Mouse (Mus musculus) layer of hippocampus, postnatal 10 days (tissue): ENCODE results near the gene Pitpnc1. TPM values are rescaled to one million over a fixed set of nuclear protein-coding genes. Genes with fewer than 3 reads are reported as not detected.

Experiments
- DNase-seq, 2 experiments: peaks; one replicate each; pipeline ENCODE4 v3.0.0; 2021; ENCODE audit warnings: low spot score in 2 of 2
- total RNA-seq, 2 experiments: library from RNA; stranded (reverse); gene quantifications; 2 replicates each; pipeline ENCODE4 v1.2.3; 2021

The Pitpnc1 gene
- total RNA-seq, 2 experiments from 2014 or later, result 60.3 to 65.2 TPM

DNA sequence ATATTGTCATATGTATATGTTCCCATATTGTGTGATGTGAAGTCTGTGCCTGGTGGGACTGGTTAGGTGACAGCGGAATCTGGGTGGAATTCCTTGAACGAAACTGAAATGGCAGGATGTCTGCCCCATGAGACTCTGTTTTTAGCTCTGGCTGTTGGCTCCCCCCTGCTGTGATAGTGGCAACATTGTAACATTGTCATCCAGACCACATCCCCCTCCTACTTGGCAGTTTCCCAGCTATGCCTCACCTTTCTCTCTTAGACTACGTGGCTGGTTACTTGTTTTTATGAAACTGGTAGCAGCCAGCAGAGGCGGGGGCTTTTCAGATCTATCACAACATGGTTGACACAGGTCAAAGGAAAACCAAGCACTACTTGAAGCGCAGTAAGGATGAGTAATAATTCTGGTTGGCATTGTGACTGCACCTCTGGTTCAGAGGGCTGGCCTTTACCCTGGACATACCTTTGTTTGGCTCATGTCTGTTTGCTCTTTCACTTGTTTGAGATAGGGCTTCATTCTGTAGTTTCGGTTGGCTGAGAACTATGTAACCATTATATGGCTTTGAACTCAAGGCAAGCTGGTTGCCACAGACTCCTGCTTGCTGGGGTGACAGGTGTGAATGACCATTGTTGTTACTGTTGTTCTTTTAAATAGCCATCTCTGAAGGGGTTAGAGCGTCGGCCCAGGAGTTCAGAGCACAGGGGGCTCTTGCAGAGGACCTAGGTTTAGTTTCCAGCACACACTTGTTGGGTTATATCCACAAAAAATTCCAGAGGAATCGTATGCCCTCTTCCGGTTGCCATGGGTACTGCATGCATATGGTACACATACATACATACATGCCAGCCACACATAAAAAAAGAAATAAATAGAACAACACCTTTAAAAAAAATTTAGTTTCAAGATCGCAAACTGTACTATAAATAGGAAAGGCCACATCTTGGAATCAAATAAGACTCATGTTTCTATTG is 183.0 kb downstream of the Pitpnc1 start:
- no peak for DNase-seq

DNA sequence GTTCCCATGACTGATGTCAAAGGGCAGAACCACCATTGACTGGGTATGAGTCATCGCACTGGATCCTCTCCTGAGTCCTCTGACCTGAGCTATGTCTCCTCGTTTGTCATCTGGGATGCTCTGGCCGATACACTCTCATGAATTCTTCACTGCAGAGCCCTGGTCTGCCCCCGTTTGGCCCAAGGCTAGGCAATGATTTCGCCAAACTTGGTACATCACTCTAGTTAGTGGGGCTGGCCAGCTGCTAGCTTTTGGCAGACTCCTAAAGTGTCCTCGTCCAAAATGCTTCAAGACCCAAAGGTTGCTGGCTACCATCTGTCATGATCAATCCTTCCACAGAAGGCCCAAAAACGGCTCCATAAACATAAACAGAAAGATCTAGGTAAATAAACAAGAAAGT is 184.8 kb downstream of the Pitpnc1 start:
- no peak for DNase-seq

DNA sequence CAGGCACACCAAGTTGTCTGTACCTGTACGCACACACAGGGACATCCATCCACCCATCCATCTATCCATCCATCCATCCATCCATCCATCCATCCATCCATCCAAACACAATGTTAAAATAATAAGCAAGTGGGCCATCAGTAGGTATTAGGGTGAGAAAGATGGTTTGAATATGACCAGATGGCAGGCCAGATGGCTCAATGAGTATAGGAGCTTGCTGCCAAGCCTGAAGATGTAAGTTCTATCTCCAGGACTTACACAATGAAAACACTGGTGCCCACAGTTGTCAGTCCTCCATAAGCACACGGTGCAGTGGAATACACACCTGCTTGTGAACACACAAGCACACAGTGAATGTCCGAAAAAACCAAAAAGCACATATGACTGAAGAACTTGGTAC is 186.9 kb downstream of the Pitpnc1 start:
- no peak for DNase-seq

DNA sequence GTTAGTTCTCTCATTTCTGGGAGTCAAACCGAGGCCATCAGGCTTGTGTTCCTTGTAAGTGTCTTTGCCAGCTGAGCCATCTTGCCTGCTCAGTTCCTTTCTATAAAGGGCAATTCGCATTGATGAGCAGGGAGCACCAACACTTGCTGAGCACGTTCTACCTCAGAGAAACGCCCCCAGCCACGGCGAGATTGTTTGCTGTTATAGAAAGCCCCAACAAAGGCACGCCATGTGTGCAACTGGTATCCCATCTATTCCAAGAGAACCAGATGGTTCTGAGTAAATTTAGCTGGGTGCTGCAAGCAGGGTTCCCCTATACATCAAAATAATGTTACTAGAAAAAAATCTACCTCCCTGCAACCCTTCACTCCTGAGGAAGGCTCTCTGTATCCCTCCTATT is 188.0 kb downstream of the Pitpnc1 start:
- no peak for DNase-seq

DNA sequence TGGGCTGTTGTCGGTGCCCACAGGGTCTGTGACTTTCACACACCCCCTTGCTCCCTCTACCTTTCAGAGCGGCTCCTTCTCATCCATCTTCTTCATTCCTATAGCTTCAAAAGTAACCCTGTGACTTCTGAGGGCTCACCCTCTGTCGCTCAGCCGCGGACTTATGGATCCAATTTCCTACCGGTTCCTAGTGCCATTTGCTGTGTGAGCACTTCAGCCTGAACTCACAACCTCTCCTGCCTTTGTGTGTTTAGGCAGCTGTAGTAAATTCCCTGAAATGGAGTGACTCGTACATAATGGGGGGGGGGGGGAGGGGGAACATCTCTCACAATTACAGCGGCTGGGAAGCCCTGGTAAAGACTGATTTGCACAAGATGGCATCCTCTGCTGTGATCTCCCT is 191.2 kb downstream of the Pitpnc1 start:
- no peak for DNase-seq

DNA sequence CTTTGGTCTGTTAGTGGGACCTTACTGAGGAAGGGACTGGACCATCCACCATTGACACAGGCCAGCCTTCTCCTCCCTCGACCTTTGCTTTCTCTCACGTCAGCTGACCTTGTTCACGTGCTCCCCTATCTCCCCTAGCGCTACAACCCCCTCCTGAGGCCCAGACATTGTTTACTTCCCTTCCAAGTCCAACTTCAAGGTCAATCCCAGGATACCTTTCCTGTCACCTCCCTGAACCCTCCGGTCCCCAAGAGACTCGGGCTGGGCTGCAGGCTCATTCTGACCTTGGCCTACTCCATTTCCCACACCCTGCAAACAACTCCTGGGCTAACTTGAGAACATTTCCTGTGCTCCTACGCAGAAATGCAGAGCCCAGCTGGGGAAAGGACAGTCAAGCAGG is 193.6 kb downstream of the Pitpnc1 start:
- no peak for DNase-seq

DNA sequence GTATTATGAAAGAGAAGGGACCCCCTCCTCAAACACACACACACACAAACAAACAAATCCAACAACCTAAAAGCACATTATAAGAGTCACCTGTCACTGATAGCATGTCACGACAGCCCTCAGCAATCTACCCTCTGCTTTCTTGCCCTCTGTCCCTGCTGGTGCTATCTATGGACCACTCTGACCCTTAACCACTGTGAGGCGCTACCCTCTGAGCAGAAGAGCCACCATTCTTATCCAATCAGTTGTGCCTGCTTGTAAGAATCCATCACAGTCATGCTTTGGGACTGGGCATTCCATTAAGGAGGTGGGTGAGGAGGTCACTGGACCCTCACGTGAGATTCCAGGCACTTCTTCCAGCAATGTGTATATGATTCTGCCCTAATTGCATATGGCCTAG is 194.2 kb downstream of the Pitpnc1 start:
- no peak for DNase-seq

DNA sequence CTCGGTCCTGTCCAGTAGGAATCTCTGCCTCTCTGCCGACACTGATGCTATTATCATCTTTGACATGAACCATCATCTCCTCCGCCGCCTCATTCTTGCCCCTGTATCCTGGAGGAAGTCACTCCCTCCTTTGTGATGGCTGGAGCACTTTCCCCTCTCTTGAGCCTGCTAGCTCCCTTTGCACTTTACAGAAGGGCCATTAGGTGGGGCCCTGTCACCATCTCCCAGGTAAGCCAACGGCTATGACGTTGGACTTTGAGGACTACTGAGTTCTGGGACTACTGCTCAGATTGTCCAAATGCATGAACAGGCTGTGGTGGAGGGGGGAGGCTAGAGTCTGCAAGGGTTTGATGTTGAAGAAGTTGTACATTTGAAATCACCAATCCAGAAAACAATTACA is 194.6 kb downstream of the Pitpnc1 start:
- peak in 1 of 2 experiments; percentile 38 for DNase-seq

DNA sequence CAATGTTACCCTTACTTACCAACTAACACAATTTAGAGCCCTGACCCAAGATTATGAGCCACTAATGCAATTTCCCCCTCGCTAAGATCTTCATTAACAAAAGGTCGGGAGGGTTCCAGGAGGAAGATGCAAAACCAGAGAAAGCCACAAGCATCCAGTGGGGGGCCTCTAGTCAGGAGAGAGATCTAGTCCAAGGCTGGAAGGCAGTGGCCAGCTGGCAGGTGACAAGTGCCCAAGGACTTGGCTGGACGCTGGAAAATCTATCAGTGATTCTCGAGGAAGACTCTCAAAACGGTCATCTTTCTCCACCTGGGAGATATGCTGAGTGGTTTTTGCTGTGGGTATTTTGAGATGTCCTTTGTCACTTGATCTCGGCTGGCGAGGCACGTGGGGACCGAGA is 196.3 kb downstream of the Pitpnc1 start:
- DNase-seq, result no peak

DNA sequence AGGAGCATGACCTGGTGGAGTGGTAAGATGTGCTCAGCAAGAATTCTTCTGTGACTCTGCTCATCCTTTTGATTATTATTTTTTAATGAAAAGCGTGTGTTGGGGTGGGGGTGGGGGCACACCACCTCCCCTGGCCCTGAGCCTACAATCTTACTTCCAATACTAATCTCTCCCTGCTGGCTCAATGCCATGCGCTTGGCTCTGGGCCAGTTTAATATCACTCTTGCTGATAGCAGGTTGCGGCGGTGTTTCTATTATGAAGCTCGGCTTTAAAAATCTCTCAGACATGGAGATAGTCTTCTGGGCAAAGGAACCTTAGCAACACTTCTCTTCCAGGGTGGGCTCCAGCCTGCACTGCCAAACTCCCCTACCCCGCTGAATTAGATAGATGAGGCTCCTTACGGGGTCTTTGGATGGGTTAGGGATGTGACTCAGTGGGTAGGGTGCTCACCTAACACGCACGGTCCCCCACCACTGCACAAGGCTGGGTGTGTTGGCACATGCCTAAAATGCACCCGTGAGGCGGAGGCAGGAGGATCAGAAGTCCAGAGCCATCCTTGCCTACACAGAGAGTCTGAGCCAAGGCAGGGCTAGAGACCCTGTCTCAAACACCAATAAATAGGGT is 198.0 kb downstream of the Pitpnc1 start:
- no peak for DNase-seq

DNA sequence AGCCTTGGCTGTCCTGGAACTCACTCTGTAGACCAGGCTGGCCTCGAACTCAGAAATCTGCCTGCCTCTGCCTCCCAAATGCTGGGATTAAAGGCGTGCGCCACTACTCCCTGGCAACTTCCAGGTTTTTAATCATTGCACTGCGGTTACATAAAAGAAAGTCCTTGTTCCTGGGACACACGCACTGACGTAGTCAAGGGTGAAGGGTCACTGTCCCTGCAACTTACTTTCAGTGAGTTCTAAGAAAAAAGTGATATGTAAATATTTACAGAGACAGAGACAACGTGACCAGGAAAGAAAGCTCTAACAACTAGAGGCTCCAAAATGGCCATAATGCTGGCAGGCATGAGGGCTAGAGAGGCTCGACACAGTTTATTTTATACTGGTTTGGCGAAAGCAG is 199.9 kb downstream of the Pitpnc1 start:
- DNase-seq, result no peak

DNA sequence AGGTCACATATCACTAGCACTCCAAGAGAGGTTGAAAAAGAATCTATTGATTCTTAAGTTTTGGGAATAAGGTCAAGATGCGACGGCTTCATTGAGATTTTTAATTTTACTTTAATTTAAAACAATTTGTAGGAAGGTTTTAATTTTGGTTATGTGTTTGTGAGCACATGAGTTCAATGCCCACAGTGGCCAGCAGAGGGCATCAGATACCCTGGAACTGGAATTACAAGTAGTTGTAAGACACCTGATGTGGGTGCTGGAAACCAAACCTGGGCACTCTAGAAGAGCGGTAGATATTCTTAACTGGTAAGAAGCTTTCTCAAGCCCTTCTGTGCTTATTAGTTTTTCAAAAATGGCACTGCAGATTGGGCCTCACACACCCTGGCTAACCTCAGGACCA is 203.0 kb downstream of the Pitpnc1 start:
- DNase-seq, result no peak

DNA sequence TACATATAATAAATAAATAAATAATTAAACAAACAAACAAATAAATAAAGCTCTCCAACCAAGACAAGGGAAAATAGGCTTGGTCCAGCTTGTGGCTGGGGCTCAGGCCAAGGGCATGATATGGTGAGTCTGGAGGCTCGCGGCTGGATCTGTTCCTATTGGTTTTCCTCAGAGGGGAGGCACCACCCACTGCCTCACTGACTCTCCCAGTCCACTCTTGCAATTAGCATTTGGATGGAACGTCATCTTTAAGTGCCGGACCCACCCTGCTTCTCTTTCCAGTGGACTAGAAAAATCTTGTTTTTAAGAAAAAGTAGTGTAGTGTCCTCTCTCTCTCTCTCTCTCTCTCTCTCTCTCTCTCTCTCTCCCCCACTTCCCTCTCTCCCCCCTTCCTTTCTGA is 204.6 kb downstream of the Pitpnc1 start:
- no peak for DNase-seq

DNA sequence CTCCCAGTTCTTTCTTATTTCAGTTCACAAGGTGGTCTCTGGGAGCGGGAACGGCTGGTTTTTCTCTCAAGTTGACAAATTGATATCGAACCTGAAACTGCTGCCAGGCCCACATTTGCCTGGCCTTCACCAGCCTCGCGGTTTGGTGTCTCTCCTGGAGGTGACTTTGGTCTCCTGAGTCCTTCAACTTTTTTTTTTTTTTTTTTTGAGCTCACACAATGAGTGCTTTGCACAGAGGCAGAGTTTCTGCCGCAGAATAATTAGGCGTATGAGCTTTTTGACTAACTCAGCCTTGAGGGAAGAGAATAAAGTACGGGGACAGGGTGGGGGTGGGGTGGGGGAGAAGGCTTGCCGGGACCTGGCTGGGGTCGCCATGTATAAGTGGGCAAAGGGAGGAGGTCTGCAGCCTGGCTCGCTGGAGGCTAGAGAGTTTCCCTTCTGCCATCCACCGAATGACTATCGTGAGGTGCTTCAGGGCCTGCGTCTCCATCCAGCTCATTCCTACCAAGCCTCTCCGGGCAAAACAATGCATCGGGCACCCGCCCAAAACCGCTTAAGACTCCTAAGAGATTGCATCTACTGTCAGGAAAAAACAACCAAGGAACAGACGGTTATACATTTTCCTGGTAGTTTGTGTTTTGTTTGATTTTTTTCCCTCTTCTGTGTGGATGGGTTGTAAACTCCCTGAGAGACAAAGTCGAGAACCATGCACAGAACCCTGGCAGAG is 205.4 kb downstream of the Pitpnc1 start:
- DNase-seq, result no peak

DNA sequence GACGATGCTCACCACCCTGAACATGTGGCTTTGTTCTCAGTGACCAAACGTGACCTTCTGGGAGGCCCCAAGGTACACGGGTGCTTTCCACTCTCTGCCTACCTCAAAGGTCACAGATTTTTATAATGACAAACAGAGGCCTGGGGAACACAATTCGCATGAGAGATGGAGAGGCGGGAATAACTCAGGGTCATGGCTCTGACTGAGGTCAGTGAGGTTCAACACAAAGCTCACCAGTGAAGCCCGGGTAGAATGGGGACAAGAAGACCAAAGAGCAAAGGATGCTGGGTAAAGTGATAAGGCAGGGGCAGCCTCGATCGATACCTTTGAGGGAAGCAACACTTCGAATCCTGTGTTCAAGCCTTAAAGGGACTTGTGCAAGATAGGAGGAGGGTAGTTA is 206.7 kb downstream of the Pitpnc1 start:
- no peak for DNase-seq

DNA sequence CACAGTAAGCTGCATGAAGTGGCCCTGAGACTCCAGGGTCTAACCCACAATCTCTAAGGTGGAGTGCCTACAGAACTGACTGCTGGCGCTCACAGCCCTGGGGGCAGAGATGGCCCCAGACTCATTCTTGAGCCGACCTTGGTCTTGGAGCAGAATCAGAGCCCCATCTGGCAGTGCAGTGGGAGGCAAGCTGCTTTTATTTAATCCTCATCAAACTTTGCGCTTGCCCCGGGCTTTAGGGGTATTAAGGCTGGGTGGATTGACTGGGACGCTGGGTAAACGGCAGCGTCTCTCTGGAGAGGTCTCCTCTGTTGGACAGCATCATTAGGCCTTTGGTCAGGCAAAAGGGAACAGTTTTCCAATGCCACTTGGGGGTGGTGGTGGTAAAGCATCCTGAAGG is 211.1 kb downstream of the Pitpnc1 start:
- no peak for DNase-seq

DNA sequence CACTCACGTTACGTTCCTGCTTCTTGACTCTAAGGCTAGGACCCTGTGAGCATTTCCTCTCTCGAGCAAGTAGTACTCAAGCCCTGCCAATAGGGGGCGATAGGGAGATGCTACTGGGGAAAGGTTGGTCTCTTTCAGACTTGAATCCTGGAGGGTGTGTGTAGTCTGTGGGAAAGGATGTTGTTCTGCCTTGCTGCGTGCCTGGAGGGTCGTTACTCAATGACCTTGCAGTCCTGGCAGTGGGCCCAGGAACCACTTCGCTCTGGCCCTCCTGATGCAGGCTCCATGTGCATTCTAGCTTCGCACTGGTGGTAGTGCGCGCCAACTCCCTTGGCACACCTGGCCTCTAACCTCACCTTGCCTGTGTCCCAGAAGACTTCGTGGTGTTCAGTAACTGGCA is 215.3 kb downstream of the Pitpnc1 start:
- peak in 1 of 2 experiments; percentile 31 for DNase-seq

DNA sequence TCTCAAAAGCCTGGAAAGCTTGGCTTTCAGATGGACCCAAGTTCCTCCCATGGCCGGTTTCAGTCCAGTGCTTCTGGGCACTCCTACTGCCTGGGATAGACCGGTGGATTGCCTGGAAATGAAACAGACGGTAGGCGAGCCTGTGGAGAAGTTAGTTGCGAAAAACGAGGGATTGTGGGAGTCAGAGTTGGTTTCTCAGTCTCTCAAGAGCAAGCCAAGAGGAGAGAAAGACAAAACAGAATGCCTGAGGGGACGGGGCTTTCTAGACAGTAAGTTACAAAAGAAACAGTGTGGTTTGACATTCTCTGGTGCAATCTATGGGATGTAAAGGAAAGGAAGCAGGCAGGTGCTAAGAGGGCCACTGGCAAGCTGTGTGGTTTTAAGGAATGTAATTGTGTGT is 216.3 kb downstream of the Pitpnc1 start:
- no peak for DNase-seq

DNA sequence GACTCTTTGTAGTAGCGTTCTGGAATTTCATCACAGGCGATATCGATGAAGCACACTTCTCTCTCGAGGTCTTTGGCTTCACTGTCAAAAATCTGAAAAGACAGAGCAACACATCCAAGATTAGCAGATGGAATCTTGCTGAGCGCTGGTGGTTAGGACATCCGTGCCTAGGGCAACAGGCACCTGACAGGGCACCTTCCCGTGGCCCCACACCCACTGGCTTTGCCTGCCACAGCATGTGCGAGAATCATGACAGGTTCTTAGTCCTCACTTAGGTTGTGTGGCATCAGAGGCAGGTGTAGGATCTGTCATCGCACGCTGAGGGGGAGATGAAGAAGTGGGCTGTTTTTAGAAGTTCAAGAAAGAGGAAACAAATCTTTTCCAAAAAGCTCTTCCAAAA is 218.5 kb downstream of the Pitpnc1 start:
- no peak for DNase-seq

DNA sequence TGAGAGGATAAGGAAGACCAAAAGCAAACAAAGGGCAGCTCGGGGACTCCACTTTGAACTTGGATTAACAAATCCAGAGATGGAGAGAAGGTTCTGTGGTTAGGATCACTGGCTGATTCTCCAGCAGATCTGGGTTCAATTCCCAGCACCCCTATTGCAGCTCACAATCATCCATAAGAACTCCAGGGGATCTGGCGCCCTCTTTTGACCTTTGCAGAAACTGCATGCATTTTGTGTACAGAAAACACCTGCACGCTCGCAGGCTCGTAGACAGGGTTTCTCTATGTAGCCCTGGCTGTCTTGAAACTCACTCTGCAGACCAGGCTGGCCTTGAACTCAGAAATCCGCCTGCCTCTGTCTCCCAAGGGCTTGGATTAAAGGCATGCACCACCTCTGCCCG is 219.0 kb downstream of the Pitpnc1 start:
- no peak for DNase-seq

DNA sequence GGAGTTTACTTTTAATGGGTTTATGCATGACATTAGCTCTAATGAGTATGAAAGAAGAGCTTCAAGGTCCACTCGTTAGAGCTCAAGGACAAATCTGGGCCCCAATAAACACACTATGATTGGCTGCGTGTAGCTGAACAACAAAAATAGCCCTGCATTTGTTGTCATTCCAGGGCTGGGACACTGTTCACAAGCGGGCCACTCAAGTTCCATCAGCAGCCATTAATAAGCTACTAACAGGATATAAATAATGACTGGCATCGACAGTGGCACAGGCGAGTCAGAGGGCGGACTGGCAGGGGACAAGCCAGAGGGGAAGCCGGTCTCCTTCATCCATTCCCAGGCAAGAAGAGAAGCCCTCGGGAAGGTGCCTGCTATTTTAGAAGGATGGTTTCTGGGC is 219.6 kb downstream of the Pitpnc1 start:
- DNase-seq, result no peak

DNA sequence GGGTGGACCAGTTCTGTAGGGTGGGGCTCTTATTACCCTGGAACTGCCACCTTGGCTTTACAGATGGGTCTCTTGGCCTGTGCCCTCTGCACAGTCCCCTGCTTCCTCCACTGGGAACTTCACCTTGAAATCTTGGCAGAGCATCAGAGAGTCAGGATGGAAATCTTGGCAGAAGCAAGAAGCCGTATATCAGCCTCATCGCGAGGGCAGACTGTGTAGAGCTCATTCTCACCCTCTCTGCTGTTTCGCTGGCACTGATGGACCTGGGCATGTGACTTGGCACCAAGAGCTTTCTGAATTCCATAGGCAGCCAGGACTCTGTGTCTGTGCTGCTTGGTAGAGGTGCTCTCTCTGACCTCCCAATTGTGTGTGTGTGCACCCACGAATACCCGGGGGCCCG is 221.7 kb downstream of the Pitpnc1 start:
- DNase-seq, result no peak
